Comparison of ENCODE assay signal across 8 mouse cellular contexts in genomic region chr9:70657013-70657967, GRCm38 (mm10). TPM values are rescaled to one million over a fixed set of nuclear protein-coding genes. Genes with fewer than 3 reads are reported as not detected.
DNase-seq lines count a peak whose midpoint lies in the region; ATAC-seq and TF ChIP-seq lines count a peak whose summit lies in the region.

TSS of gene Mindy2 (minus strand) at chr9:70657174.

- H3K4me1 ChIP-seq in ES-E14 (ENCODE audit: control insufficient read depth in 2 of 2, insufficient read depth in 2 of 2, low read length in 2 of 2, poor library complexity in 1 of 2): 0 out of 4 replicates have a peak, but pooled peaks cover 0 to 2% of the 10 kb centered on the region in 2 experiments
- peaks cover 28% of the 10 kb centered on the region for H3K4me1 ChIP-seq in forebrain, embryonic 16.5 days (replicated peaks; ENCODE audit: control insufficient read depth, insufficient read depth, low read length)
- no peaks in the 10 kb centered on the region for H3K4me1 ChIP-seq in lung, embryonic 14.5 days (ENCODE audit: insufficient read depth)
- peaks cover 3% of the 10 kb centered on the region for H3K4me1 ChIP-seq in olfactory bulb, adult 2 months (ENCODE audit: control insufficient read depth, insufficient read depth, low read length)
- H3K4me1 ChIP-seq in thymus, adult 2 months (replicated peaks; ENCODE audit: control insufficient read depth, insufficient read depth, low read length): peaks cover 7% of the 10 kb centered on the region

- in situ Hi-C loops in ES-E14 (cut with MboI; ENCODE audit: low sequenced_read_pairs in 2 of 2, unreplicated experiment in 2 of 2): loop anchor here in 1 of 2 experiments (25.0 kb wide), 1 partner anchor 430 kb away; no protein-coding TSS in a partner anchor

- H3K36me3 ChIP-seq in ES-E14 (ENCODE audit: control insufficient read depth, insufficient read depth, low read length, poor library complexity, severe bottlenecking): no peaks in the 10 kb centered on the region
- no peaks in the 10 kb centered on the region for H3K36me3 ChIP-seq in forebrain, embryonic 16.5 days (ENCODE audit: control insufficient read depth, insufficient read depth)
- H3K36me3 ChIP-seq in lung, embryonic 14.5 days (ENCODE audit: insufficient read depth): no peaks in the 10 kb centered on the region
- no peaks in the 10 kb centered on the region for H3K36me3 ChIP-seq in thymus, adult 2 months (ENCODE audit: control insufficient read depth, insufficient read depth, low read length)

- TF ChIP-seq CTCF in layer of hippocampus, adult 2 months (conservative IDR thresholded peaks at IDR 0.05): peak; percentile 51
- TF ChIP-seq CTCF in lung, embryonic 14.5 days (IDR thresholded peaks at IDR 0.05; ENCODE audit: low read depth): no peak
- TF ChIP-seq CTCF in olfactory bulb, adult 2 months (IDR thresholded peaks at IDR 0.05; ENCODE audit: insufficient read depth, low read depth, low read length): no peak
- peak; percentile 74 for TF ChIP-seq CTCF in thymus, adult 2 months (IDR thresholded peaks at IDR 0.05; ENCODE audit: borderline replicate concordance, control insufficient read depth, extremely low read depth, insufficient read depth, low read length, poor library complexity)

- H3K4me3 ChIP-seq in ES-E14 (ENCODE audit: insufficient read depth in 1 of 2, low read depth in 1 of 2, low read length in 2 of 2, poor library complexity in 1 of 2, severe bottlenecking in 1 of 2): peak within 1 kb of the TSS; percentile 85 to 88
- peak within 1 kb of the TSS; percentile 71 for H3K4me3 ChIP-seq in forebrain, embryonic 16.5 days (replicated peaks; ENCODE audit: low read length)
- H3K4me3 ChIP-seq in layer of hippocampus, adult 2 months: peak within 1 kb of the TSS; percentile 88
- peak within 1 kb of the TSS; percentile 85 for H3K4me3 ChIP-seq in lung, embryonic 14.5 days (ENCODE audit: low read depth, low read length)
- H3K4me3 ChIP-seq in olfactory bulb, adult 2 months (ENCODE audit: insufficient read depth, low read depth, low read length): peak within 1 kb of the TSS; percentile 93
- H3K4me3 ChIP-seq in thymus, adult 2 months (ENCODE audit: control insufficient read depth, insufficient read depth, low read length): peak within 1 kb of the TSS; percentile 85

- intact Hi-C loops in heart, postnatal 36 days (cut with DNase I): loop anchor here (2.0 kb wide), 1 partner anchor 22 kb away; the partner anchor contains the start of gene Adam10

- H3K4me2 ChIP-seq in forebrain, embryonic 16.5 days (ENCODE audit: low read length): peak within 1 kb of the TSS; percentile 61
- peak within 1 kb of the TSS; percentile 84 for H3K4me2 ChIP-seq in lung, embryonic 14.5 days

- TF ChIP-seq POLR2A in olfactory bulb, adult 2 months (IDR thresholded peaks at IDR 0.05; ENCODE audit: insufficient read depth, low read depth, low read length): peak; percentile 98
- peak; percentile 97 for TF ChIP-seq POLR2A in thymus, adult 2 months (IDR thresholded peaks at IDR 0.05; ENCODE audit: control insufficient read depth, extremely low read depth, insufficient read depth, low read length, poor library complexity)

- peak; percentile 98 for ATAC-seq in forebrain, embryonic 16.5 days
- peak; percentile 96 for ATAC-seq in lung, embryonic 14.5 days (ENCODE audit: insufficient read depth)

- no peak within 1 kb of the TSS for H3K27ac ChIP-seq in ES-E14 (ENCODE audit: insufficient read depth, low read depth, low read length, poor library complexity, severe bottlenecking)
- peak within 1 kb of the TSS; percentile 95 for H3K27ac ChIP-seq in forebrain, embryonic 16.5 days (ENCODE audit: low read length)
- peak within 1 kb of the TSS; percentile 98 for H3K27ac ChIP-seq in layer of hippocampus, adult 2 months
- peak within 1 kb of the TSS; percentile 95 for H3K27ac ChIP-seq in lung, embryonic 14.5 days (ENCODE audit: low read depth)
- H3K27ac ChIP-seq in olfactory bulb, adult 2 months (ENCODE audit: insufficient read depth, low read depth, low read length): peak within 1 kb of the TSS; percentile 96
- H3K27ac ChIP-seq in thymus, adult 2 months (ENCODE audit: control insufficient read depth, insufficient read depth, low read length): peak within 1 kb of the TSS; percentile 73

- 1% methylated on average over 65 of the region's 67 CpGs for WGBS in forebrain, embryonic 16.5 days
- 1% methylated on average over 66 of the region's 67 CpGs for WGBS in lung, embryonic 14.5 days
- WGBS in olfactory bulb, adult 2 months: under 1% methylated on average over 67 of the region's 67 CpGs
- 3% methylated on average over 67 of the region's 67 CpGs for WGBS in thymus, adult 2 months

- H3K9ac ChIP-seq in ES-E14 (ENCODE audit: insufficient read depth, low read depth, low read length, poor library complexity, severe bottlenecking): peak within 1 kb of the TSS; percentile 65
- H3K9ac ChIP-seq in forebrain, embryonic 16.5 days (replicated peaks; ENCODE audit: low read depth, low read length): peak within 1 kb of the TSS; percentile 95
- H3K9ac ChIP-seq in lung, embryonic 14.5 days: peak within 1 kb of the TSS; percentile 74

- no peaks in the 10 kb centered on the region for H3K9me3 ChIP-seq in ES-E14 (ENCODE audit: control insufficient read depth, insufficient read depth, low read depth, low read length)
- H3K9me3 ChIP-seq in forebrain, embryonic 16.5 days (ENCODE audit: control insufficient read depth, low read length): no peaks in the 10 kb centered on the region
- no peaks in the 10 kb centered on the region for H3K9me3 ChIP-seq in lung, embryonic 14.5 days (ENCODE audit: low read depth, low read length)

- peak; percentile 88 for DNase-seq in ES-E14 (ENCODE audit: low read depth, low spot score)
- peak; percentile 99 for DNase-seq in cerebellum, adult 11-12 months
- DNase-seq in heart, postnatal 36 days: peak; percentile 98
- DNase-seq in layer of hippocampus, adult 2 months (ENCODE audit: low spot score in 2 of 2): peak; percentile 97 to 98
- DNase-seq in lung, embryonic 14.5 days: peak; percentile 99
- DNase-seq in thymus, adult 2 months: peak; percentile 99

- H3K27me3 ChIP-seq in forebrain, embryonic 16.5 days (replicated peaks; ENCODE audit: control insufficient read depth, insufficient read depth, low read length): no peaks in the 10 kb centered on the region
- no peaks in the 10 kb centered on the region for H3K27me3 ChIP-seq in lung, embryonic 14.5 days (ENCODE audit: insufficient read depth, low read length)
- no peaks in the 10 kb centered on the region for H3K27me3 ChIP-seq in thymus, adult 2 months (ENCODE audit: control insufficient read depth, insufficient read depth, low read length)

TF ChIP-seq in ES-E14, 5 proteins besides CTCF, POLR2A, EP300 and RAD21:
- TF ChIP-seq ZNF384 (IDR thresholded peaks at IDR 0.05; ENCODE audit: low read depth, low read length): peak; percentile 80
- TF ChIP-seq ZC3H11A (IDR thresholded peaks at IDR 0.05; ENCODE audit: borderline replicate concordance, low read depth, low read length): no peak

RNA-seq across cellular contexts. Expression of gene Mindy2, which starts in this region (rescaled TPM):
- 0.98 and 1.2 TPM in 2 replicates for total RNA-seq in ES-E14 (2012; rRNA removed)
- 13.6 and 14.7 TPM in 2 replicates for polyA plus RNA-seq in forebrain, embryonic 16.5 days (2015; fragmentation: Nextera tagmentation; extraction: Ambion mirVana)
- total RNA-seq in heart, postnatal 36 days (2021): 10 to 100 TPM; 32.7 to 34.8 TPM
- total RNA-seq in layer of hippocampus, adult 2 months (2021): 10 to 100 TPM; 30.4 to 33.3 TPM
- polyA plus RNA-seq in lung, embryonic 14.5 days (2014; fragmentation: Nextera tagmentation; extraction: Ambion mirVana): 10.6 and 11.2 TPM in 2 replicates
- not detected in 2 replicates for polyA plus RNA-seq in olfactory bulb, adult 2 months (2012; ENCODE audit: insufficient read depth, insufficient read length, low replicate concordance, missing spikeins)
- 17.3 and 28.2 TPM in 2 replicates for polyA plus RNA-seq in thymus, adult 2 months (2012; rRNA removed)

Comparison
In these comparisons a context has a peak if more than half of its experiments do, and no peak if none do; other contexts are left out.
1. RNA of gene Mindy2 (total RNA-seq): 32.7 to 34.8 TPM in heart, postnatal 36 days and 30.4 to 33.3 TPM in layer of hippocampus, adult 2 months; 0.98 to 1.2 TPM in ES-E14; every median in the first group is over 10 times any median in the second.
2. CTCF ChIP-seq: peak in layer of hippocampus, adult 2 months (single experiment) and thymus, adult 2 months (single experiment); none in lung, embryonic 14.5 days (single experiment) and olfactory bulb, adult 2 months (single experiment).
3. Peak in every context shown above with its lines, with median percentiles within 50 percentile points of each other: DNase-seq, H3K4me3 ChIP-seq and H3K9ac ChIP-seq.